Mouse (Mus musculus) megakaryocyte, embryonic 14.5 days (primary cell): ENCODE measurements at regions not wholly inside any gene's neighbourhood (a gene's known extent, or its start where the extent isn't known, plus 50 kb on each side); places are given as distances from the start of the nearest gene placed in this dataset.
A peak's percentile ranks its signal among the peaks of the same experiment; 100 is the strongest.

Experiments used
- H3K27me3 ChIP-seq: replicated peaks from 2 replicates; pipeline ENCODE3; 2012; ENCODE audit warnings: inconsistent platforms
- H3K36me3 ChIP-seq: replicated peaks from 2 replicates; pipeline ENCODE3; 2012; ENCODE audit warnings: low read length, inconsistent platforms, mixed read lengths
- H3K4me1 ChIP-seq: 2 replicates; pipeline ENCODE4 v1.6.1; 2012; ENCODE audit warnings: inconsistent platforms
- H3K4me3 ChIP-seq: replicated peaks from 2 replicates; pipeline ENCODE3; 2012; ENCODE audit warnings: moderate library complexity, mild to moderate bottlenecking, inconsistent platforms
- H3K9me3 ChIP-seq: 2 replicates; pipeline ENCODE4 v1.6.1; 2012; ENCODE audit warnings: inconsistent platforms
- FLI1 ChIP-seq: IDR thresholded peaks from 2 replicates; pipeline ENCODE4 v1.6.1; 2012; ENCODE audit warnings: low read length, inconsistent platforms, mixed read lengths
- GATA1 ChIP-seq: IDR thresholded peaks from 3 replicates; pipeline ENCODE4 v1.6.1; 2012; ENCODE audit warnings: mixed read lengths, low read length, inconsistent platforms, borderline replicate concordance

- Histone ChIP-seq H3K27me3 (peaks cover 13% of the 10 kb centered on the region), H3K4me3 (peak overlapping the region; percentile 42), H3K36me3 (no peaks in the 10 kb centered on the region), H3K9me3 (no peaks in the 10 kb centered on the region), H3K4me1 (peaks cover 5% of the 10 kb centered on the region; the same call in 1 of the 2 replicates)
- TF ChIP-seq GATA1 (no peak), FLI1 (no peak)
Observed at GRCm38 (mm10) chr13:110627732-110628131, 232.9 kb downstream of the Plk2 start.

GRCm38 (mm10) chr13:110628201-110628600 is 233.4 kb downstream of the Plk2 start:
- Histone ChIP-seq H3K4me3 (no peak overlapping the region), H3K4me1 (peaks cover 5% of the 10 kb centered on the region; the same call in 1 of the 2 replicates), H3K27me3 (peaks cover 12% of the 10 kb centered on the region), H3K36me3 (no peaks in the 10 kb centered on the region), H3K9me3 (no peaks in the 10 kb centered on the region)
- TF ChIP-seq GATA1 (no peak), FLI1 (no peak)

- no peaks in the 10 kb centered on the region for H3K9me3 ChIP-seq
- TF ChIP-seq GATA1 (no peak), FLI1 (no peak)
- H3K4me3 ChIP-seq: no peak overlapping the region
- H3K36me3 ChIP-seq: no peaks in the 10 kb centered on the region
- no peaks in the 10 kb centered on the region for H3K27me3 ChIP-seq
- no peaks in the 10 kb centered on the region for H3K4me1 ChIP-seq
Observed at GRCm38 (mm10) chr13:110633261-110633781, 238.5 kb downstream of the Plk2 start.

GRCm38 (mm10) chr13:110633899-110634298 is 239.1 kb downstream of the Plk2 start:
- TF ChIP-seq GATA1 (no peak), FLI1 (no peak)
- Histone ChIP-seq H3K36me3 (no peaks in the 10 kb centered on the region), H3K4me3 (no peak overlapping the region), H3K27me3 (peaks cover 2% of the 10 kb centered on the region), H3K4me1 (no peaks in the 10 kb centered on the region), H3K9me3 (no peaks in the 10 kb centered on the region)

GRCm38 (mm10) chr13:110642792-110643191 is 247.9 kb downstream of the Plk2 start:
- Histone ChIP-seq H3K4me3 (no peak overlapping the region), H3K4me1 (no peaks in the 10 kb centered on the region), H3K36me3 (no peaks in the 10 kb centered on the region), H3K9me3 (no peaks in the 10 kb centered on the region), H3K27me3 (peaks cover 12% of the 10 kb centered on the region)
- TF ChIP-seq FLI1 (no peak), GATA1 (no peak)

- no peak overlapping the region for H3K4me3 ChIP-seq
- peaks cover 12% of the 10 kb centered on the region for H3K27me3 ChIP-seq
- H3K36me3 ChIP-seq: no peaks in the 10 kb centered on the region
- no peaks in the 10 kb centered on the region for H3K4me1 ChIP-seq
- TF ChIP-seq FLI1: no peak
- no peak for TF ChIP-seq GATA1
- no peaks in the 10 kb centered on the region for H3K9me3 ChIP-seq
Observed at GRCm38 (mm10) chr13:110643198-110643896, 248.5 kb downstream of the Plk2 start.

- no peaks in the 10 kb centered on the region for H3K9me3 ChIP-seq
- H3K27me3 ChIP-seq: peaks cover 10% of the 10 kb centered on the region
Observed at GRCm38 (mm10) chr13:110643897-110644213, 249.0 kb downstream of the Plk2 start.

GRCm38 (mm10) chr13:110649378-110649777 is 254.5 kb downstream of the Plk2 start:
- TF ChIP-seq GATA1: no peak
- TF ChIP-seq FLI1: no peak
- no peaks in the 10 kb centered on the region for H3K36me3 ChIP-seq
- no peaks in the 10 kb centered on the region for H3K9me3 ChIP-seq
- H3K27me3 ChIP-seq: no peaks in the 10 kb centered on the region
- no peaks in the 10 kb centered on the region for H3K4me1 ChIP-seq
- no peak overlapping the region for H3K4me3 ChIP-seq

More at GRCm38 (mm10) chr13:110643897-110644213, 249.0 kb downstream of the Plk2 start:
- Histone ChIP-seq H3K4me1 (no peaks in the 10 kb centered on the region), H3K4me3 (no peak overlapping the region), H3K36me3 (no peaks in the 10 kb centered on the region)
- TF ChIP-seq FLI1: no peak
- no peak for TF ChIP-seq GATA1

GRCm38 (mm10) chr13:110649870-110650497 is 255.1 kb downstream of the Plk2 start:
- Histone ChIP-seq H3K4me3 (no peak overlapping the region), H3K4me1 (no peaks in the 10 kb centered on the region), H3K27me3 (no peaks in the 10 kb centered on the region), H3K36me3 (no peaks in the 10 kb centered on the region), H3K9me3 (no peaks in the 10 kb centered on the region)
- TF ChIP-seq GATA1 (no peak), FLI1 (no peak)

- no peaks in the 10 kb centered on the region for H3K27me3 ChIP-seq
- H3K9me3 ChIP-seq: no peaks in the 10 kb centered on the region
- H3K4me1 ChIP-seq: no peaks in the 10 kb centered on the region
- H3K36me3 ChIP-seq: no peaks in the 10 kb centered on the region
- no peak overlapping the region for H3K4me3 ChIP-seq
- no peak for TF ChIP-seq FLI1
Observed at GRCm38 (mm10) chr13:110652201-110652600, 257.4 kb downstream of the Plk2 start.
